Mouse (Mus musculus): ENCODE data around the gene Spint1. TPM values are rescaled to one million over a fixed set of nuclear protein-coding genes. Genes with fewer than 3 reads are reported as not detected.
A peak's percentile ranks its signal among the peaks of the same experiment; 100 is the strongest.

Gene Spint1
- polyA plus RNA-seq, 1 experiment, result 0.82 TPM

DNA sequence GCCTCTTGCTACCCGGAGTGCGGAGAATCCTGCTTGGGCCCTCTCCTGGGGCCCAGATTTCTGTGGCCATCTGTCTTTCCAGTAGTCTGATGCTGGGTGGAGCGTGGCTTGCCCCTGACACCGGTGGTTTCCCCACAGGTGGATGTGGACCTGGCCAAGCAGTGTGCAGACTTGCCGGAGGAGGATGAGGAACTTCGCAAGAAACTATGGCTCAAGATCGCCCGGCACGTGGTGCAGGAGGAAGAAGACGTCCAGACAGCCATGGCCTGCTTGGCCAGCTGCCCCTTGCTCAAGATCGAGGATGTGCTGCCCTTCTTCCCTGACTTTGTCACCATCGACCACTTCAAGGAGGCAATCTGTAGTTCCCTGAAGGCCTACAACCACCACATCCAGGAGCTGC, 59.6 kb downstream of the Spint1 start:
- Histone ChIP-seq H3ac (ENCODE audit: control insufficient read depth, insufficient read length, low read depth) (no peak overlapping the region), H3K79me2 (ENCODE audit: control insufficient read depth, insufficient read depth) (peaks cover 6% of the 10 kb centered on the region), H3K4me3 (ENCODE audit: insufficient read depth, poor library complexity, severe bottlenecking) (no peak overlapping the region), H3K79me3 (ENCODE audit: low read depth) (peaks cover 3% of the 10 kb centered on the region), H3K27me3 (ENCODE audit: control insufficient read depth, insufficient read depth, insufficient read length) (no peaks in the 10 kb centered on the region), H3K36me3 (ENCODE audit: control insufficient read depth, insufficient read depth) (peaks cover 41% of the 10 kb centered on the region)
- no peak for TF ChIP-seq CTCF (IDR thresholded peaks at IDR 0.05; ENCODE audit: control insufficient read depth, insufficient read depth, insufficient read length)

DNA sequence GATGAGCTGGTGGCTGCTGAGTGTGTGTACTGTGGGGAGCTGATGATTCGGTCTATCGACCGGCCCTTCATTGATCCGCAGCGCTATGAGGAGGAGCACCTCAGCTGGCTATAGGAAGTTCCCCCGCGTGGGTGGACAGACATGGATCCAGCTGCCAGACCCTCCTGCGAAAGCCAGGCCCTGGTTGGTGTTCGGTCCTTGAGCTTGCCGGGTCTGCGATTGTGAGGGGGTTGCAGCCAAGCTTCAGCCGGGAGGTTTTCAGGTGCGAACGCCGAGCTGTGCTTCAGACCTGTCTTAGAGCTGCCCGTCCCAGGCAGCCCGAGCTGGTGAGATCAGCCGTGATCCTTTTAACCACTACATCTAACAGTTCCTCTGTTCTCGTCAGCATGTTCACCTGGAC, 60.3 kb downstream of the Spint1 start:
- Histone ChIP-seq H3K4me3 (ENCODE audit: insufficient read depth, poor library complexity, severe bottlenecking) (no peak overlapping the region), H3ac (ENCODE audit: control insufficient read depth, insufficient read length, low read depth) (no peak overlapping the region), H3K79me3 (ENCODE audit: low read depth) (peaks cover 3% of the 10 kb centered on the region), H3K27me3 (ENCODE audit: control insufficient read depth, insufficient read depth, insufficient read length) (no peaks in the 10 kb centered on the region), H3K36me3 (ENCODE audit: control insufficient read depth, insufficient read depth) (peaks cover 41% of the 10 kb centered on the region), H3K79me2 (ENCODE audit: control insufficient read depth, insufficient read depth) (peaks cover 6% of the 10 kb centered on the region)
- TF ChIP-seq MAX (IDR thresholded peaks at IDR 0.05), result no peak
- TF ChIP-seq CTCF (IDR thresholded peaks at IDR 0.05; ENCODE audit: control insufficient read depth, insufficient read depth, insufficient read length), result no peak
- TF ChIP-seq MYOD1 (IDR thresholded peaks at IDR 0.05; ENCODE audit: control insufficient read depth, insufficient read length, low read depth), result no peak
- no peak for TF ChIP-seq CEBPB (IDR thresholded peaks at IDR 0.05; ENCODE audit: low read depth)
- TF ChIP-seq FOSL1 (IDR thresholded peaks at IDR 0.05; ENCODE audit: insufficient read depth, low read length, poor library complexity, severe bottlenecking), result no peak
- TF ChIP-seq USF1 (IDR thresholded peaks at IDR 0.05; ENCODE audit: low read depth), result no peak
- TF ChIP-seq MYOG (IDR thresholded peaks at IDR 0.05; ENCODE audit: control insufficient read depth, extremely low read depth, insufficient read length), result no peak

DNA sequence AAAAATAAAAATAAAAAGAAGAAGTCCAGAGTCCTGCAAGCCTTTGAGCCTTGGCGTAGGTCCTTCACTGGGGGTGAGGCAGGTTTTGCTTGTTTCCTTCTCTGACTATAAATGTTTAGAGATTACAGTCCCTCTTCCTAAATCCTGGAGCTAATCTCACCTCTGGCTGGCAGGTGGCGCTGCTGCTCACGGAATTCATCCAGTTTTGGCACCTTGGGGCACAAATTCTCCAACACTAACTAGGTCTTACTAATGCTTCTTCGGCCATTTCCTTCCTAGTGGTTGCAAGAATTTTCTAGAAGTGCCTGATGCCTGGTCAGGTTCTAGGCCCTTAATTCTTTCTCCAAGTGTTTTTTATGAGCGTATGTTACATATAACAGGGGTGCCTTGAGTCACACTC, 61.2 kb downstream of the Spint1 start:
- Histone ChIP-seq H3K79me2 (ENCODE audit: control insufficient read depth, insufficient read depth) (peaks cover 6% of the 10 kb centered on the region), H3K36me3 (ENCODE audit: control insufficient read depth, insufficient read depth) (peaks cover 39% of the 10 kb centered on the region), H3K4me3 (ENCODE audit: insufficient read depth, poor library complexity, severe bottlenecking) (no peak overlapping the region), H3K27me3 (ENCODE audit: control insufficient read depth, insufficient read depth, insufficient read length) (no peaks in the 10 kb centered on the region), H3K79me3 (ENCODE audit: low read depth) (peaks cover 3% of the 10 kb centered on the region), H3ac (ENCODE audit: control insufficient read depth, insufficient read length, low read depth) (no peak overlapping the region)
- TF ChIP-seq CTCF (IDR thresholded peaks at IDR 0.05; ENCODE audit: control insufficient read depth, insufficient read depth, insufficient read length) (peak; percentile 53), CEBPB (IDR thresholded peaks at IDR 0.05; ENCODE audit: low read depth) (no peak)

DNA sequence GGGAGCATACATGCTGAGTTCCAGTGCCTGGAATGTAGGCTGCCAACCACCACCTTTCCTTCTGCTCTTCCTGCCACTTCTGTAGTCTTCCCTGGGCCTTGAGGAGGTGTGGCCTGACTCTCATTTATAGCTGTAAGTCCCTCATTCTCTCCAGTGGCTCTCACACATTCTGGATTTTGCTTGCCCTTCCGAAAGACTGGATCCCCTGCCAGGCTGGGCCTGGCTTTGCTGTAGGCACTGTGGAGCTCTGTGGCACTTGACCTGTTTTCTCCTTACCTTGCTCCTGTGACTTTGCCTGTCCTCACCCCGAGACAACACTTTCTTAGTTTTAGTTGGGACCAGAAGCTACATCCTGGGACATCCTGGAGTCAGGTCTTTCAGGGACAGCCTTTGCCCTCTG, 61.7 kb downstream of the Spint1 start:
- no peak overlapping the region for H3ac ChIP-seq (ENCODE audit: control insufficient read depth, insufficient read length, low read depth)
- H3K4me3 ChIP-seq (ENCODE audit: insufficient read depth, poor library complexity, severe bottlenecking), result no peak overlapping the region
- peaks cover 33% of the 10 kb centered on the region for H3K36me3 ChIP-seq (ENCODE audit: control insufficient read depth, insufficient read depth)
- no peaks in the 10 kb centered on the region for H3K27me3 ChIP-seq (ENCODE audit: control insufficient read depth, insufficient read depth, insufficient read length)
- H3K79me3 ChIP-seq (ENCODE audit: low read depth), result peaks cover 3% of the 10 kb centered on the region
- TF ChIP-seq MYOG (IDR thresholded peaks at IDR 0.05; ENCODE audit: control insufficient read depth, extremely low read depth, insufficient read length), result no peak
- TF ChIP-seq MYOD1 (IDR thresholded peaks at IDR 0.05; ENCODE audit: control insufficient read depth, insufficient read length, low read depth), result no peak
- TF ChIP-seq FOSL1 (IDR thresholded peaks at IDR 0.05; ENCODE audit: insufficient read depth, low read length, poor library complexity, severe bottlenecking), result no peak
- TF ChIP-seq CEBPB (IDR thresholded peaks at IDR 0.05; ENCODE audit: low read depth), result no peak
- no peak for TF ChIP-seq MAX (IDR thresholded peaks at IDR 0.05)
- TF ChIP-seq CTCF (IDR thresholded peaks at IDR 0.05; ENCODE audit: control insufficient read depth, insufficient read depth, insufficient read length), result no peak
- TF ChIP-seq USF1 (IDR thresholded peaks at IDR 0.05; ENCODE audit: low read depth), result no peak
- peaks cover 6% of the 10 kb centered on the region for H3K79me2 ChIP-seq (ENCODE audit: control insufficient read depth, insufficient read depth)

Other genes with a start within 250 kb of the Spint1 start
- gene Ccdc32, start 208.0 kb upstream of the Spint1 start, polyA plus RNA-seq (2012; fragmentation: generic; extraction: Trizol), result 9.3 TPM
- gene Rpusd2, start 202.6 kb upstream of the Spint1 start, polyA plus RNA-seq (2012; fragmentation: generic; extraction: Trizol), result 4.2 TPM
- gene Knl1, start 190.2 kb upstream of the Spint1 start, polyA plus RNA-seq (2012; fragmentation: generic; extraction: Trizol), result 3.2 TPM
- gene Rad51, start 124.6 kb upstream of the Spint1 start, polyA plus RNA-seq (2012; fragmentation: generic; extraction: Trizol), result 28.6 TPM
- gene Rmdn3, start 80.3 kb upstream of the Spint1 start, polyA plus RNA-seq (2012; fragmentation: generic; extraction: Trizol), result 21.8 TPM
- 80.5 TPM for gene Gchfr, start 69.6 kb upstream of the Spint1 start, polyA plus RNA-seq (2012; fragmentation: generic; extraction: Trizol)
- gene Gm14137, start 62.9 kb upstream of the Spint1 start, polyA plus RNA-seq (2012; fragmentation: generic; extraction: Trizol), result 1.5 TPM
- 27.1 TPM for gene Zfyve19, start 28.7 kb upstream of the Spint1 start, polyA plus RNA-seq (2012; fragmentation: generic; extraction: Trizol)
- gene Dnajc17, start 28.6 kb upstream of the Spint1 start, polyA plus RNA-seq (2012; fragmentation: generic; extraction: Trizol), result 12.3 TPM
- 0.12 TPM for gene Ppp1r14d, start 7.5 kb upstream of the Spint1 start, polyA plus RNA-seq (2012; fragmentation: generic; extraction: Trizol)
- gene Rhov, start 33.9 kb downstream of the Spint1 start, polyA plus RNA-seq (2012; fragmentation: generic; extraction: Trizol), result 0.55 TPM
- 14.9 TPM for gene Vps18, start 51.4 kb downstream of the Spint1 start, polyA plus RNA-seq (2012; fragmentation: generic; extraction: Trizol)
- gene Dll4, start 88.4 kb downstream of the Spint1 start, polyA plus RNA-seq (2012; fragmentation: generic; extraction: Trizol), result not detected
- gene Chac1, start 113.9 kb downstream of the Spint1 start, polyA plus RNA-seq (2012; fragmentation: generic; extraction: Trizol), result 60.7 TPM
- 5.7 TPM for gene Ino80, start 240.3 kb downstream of the Spint1 start, polyA plus RNA-seq (2012; fragmentation: generic; extraction: Trizol)

Measured in C2C12 (cell line).